Mouse (Mus musculus) right cerebral cortex, postnatal 25 days (tissue): ENCODE data around the gene Rpl35a.
"Not testable (repeated sequence)": the region's sequence is repeated elsewhere in the genome, so short reads cannot be mapped to it uniquely, and the experiment has no call there.

Experiments used
- DNase-seq: peaks from one replicate; pipeline ENCODE4 v3.0.0; 2022

The Rpl35a gene

DNA sequence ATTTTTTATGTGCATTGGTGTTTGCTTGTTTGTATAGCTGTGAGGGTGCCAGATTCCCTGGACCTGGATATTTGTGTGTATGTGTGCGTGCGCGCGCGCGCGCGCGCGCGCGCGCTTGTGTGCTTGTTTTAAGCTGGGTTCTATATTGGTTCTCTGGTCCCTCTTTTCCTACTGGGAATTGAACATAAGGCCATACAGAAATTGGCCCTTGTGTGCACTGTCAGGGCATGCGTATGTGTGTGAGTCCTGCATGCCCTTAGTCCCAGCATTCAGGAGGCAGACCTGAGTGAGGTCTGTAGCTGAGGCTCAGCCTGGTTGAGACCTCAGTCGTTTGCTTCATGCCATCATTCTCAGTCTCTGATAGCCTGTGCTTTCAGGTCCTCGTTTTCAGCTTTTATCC is 1.8 kb downstream of the Rpl35a start:
- no peak for DNase-seq

DNA sequence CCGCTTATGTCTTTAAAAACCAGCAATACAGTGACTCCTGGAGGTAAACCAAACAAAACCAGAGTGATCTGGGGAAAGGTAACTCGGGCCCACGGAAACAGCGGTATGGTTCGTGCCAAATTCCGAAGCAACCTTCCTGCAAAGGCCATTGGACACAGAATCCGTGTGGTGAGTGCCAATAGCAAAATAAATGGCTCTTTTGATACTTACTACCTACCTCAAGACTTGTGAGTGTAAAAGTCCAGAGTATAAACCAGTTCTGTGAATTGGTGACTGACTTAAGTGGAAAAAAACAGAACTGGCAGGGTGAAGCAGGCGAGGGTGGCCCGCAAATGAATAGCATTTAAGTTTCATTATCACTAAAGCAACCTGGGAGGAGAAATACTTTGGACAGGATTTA is 2.4 kb downstream of the Rpl35a start:
- not testable (repeated sequence) for DNase-seq

DNA sequence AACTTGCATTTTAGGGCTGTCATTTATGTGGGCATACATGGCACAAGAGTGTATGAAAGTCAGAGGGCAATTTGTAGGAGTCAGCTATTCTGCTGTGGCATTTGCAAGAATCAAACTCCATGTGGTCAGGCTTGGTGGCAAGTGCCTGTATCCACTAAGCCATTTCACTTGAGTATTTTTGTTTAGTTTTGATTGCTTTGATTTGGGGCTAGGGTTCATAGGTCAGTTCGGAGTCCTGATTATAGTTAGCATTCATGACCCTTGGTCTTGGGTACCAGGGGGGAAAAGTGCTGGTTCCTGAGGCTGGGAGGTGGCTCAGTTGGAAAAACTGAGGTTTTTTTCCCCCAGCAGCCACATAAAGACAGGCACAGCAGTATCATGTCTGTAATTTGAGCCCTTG is 3.2 kb downstream of the Rpl35a start:
- no peak for DNase-seq

DNA sequence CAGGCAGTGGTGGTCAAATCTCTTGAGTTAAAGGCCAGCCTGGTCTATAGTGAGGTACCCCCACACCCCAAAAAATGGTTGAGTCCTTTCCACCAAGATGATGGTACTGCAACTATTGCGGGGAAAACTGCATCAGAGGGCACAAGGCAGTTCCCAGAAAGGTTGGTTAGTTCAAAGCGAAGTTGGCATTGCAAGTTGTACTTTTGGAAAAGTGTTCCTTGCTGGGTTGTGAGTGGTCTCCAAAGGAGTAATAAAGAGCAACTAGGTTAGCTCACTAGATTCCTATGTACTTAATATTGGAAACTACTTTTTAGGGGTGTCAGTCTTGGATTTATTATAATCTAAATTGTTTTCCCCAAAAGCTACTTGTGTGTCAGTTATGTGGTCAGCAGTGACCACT is 4.7 kb downstream of the Rpl35a start:
- DNase-seq = no peak

DNA sequence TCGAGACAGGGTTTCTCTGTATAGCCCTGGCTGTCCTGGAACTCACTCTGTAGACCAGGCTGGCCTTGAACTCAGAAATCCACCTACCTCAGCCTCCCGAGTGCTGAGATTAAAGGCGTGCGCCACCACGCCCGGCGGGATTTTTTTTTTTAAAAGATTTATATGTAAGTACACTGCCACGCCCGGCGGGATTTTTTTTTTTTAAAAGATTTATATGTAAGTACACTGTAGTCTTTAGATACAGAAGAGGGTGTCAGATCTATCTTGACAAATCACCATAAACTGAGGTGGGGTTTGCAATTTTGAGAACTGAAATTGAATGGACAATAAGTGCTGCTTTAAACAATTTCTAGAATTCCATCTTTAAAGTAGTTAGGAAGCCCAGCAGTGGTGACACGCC is 5.1 kb downstream of the Rpl35a start:
- DNase-seq = no peak

DNA sequence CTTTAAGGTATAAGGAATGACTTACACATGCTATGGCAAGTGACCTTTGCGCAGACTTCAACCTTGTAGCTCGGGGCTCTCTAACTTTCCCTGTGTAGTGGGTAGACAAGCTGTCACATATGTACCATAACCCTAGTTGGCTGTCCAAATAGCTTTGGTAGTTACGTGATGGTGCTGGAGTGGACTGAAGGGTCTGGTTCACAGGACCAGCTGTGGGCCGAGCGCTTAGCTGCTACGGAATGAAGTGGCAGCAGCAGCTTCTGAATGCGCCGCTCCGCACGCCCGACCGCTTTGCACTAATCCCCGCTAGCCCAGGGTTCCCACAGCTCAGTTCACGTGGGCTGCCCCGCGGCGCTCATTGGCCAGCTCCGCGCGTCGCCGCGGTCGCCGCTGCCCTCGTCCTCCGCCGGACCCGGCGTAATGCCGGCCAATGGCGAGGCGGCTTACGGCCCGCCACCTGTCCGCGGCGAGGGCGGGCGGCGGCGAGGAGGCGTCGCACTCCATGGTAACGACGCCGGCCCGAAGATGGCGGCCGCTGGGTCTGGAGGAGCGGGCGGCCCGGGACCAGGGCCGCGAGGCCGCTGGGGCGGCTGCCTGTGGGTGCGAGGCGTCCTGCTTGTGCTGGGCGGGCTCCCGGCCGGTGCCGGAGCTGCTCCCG is 5.9 kb downstream of the Rpl35a start, which contains the start of gene Lmln:
Lmln (plus strand) TSS at position 498 of the 658 bp plus-strand sequence.
- DNase-seq = peak; percentile 92

DNA sequence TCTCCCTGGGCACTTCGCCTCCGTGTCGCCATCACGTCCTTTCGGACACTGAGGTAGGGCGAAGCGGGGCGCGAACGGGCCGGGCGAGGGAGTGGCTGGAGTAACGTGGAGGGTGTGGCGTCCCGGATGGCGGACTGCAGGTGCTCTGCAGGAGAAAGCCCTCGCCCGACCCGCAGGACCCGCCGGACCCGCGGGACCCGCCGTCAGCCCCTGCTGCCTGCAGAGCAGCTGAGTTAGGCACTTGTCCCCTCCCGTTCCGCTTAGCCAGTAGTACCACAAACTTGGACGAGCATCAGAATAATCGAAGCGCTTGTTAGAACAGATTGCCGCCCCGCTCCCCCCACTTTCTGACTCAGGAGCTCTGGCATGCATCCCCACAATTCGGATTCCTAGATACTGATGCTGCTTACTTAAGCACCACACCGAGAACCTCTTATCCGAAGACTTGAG is 6.5 kb downstream of the Rpl35a start:
- DNase-seq = peak; percentile 74

DNA sequence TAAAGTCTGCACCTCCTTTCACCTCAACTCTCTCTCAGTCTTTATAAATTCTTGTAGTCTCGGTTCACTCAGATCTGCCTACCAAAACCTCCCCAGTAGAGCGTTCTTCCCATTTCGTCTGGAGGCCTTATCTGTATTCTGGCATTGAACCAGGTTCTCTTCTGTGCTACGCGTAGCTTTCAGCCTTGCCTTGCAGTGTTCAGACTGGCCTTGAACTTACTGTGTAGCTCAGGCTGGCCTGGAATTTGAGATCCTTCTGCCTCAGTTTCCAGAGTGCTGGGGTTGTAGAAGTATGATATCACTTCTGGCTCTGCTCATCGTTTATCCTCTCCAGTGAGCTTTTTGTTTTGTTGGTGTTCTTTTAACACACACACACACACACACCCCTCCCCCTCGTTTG is 7.0 kb downstream of the Rpl35a start:
- DNase-seq = no peak

DNA sequence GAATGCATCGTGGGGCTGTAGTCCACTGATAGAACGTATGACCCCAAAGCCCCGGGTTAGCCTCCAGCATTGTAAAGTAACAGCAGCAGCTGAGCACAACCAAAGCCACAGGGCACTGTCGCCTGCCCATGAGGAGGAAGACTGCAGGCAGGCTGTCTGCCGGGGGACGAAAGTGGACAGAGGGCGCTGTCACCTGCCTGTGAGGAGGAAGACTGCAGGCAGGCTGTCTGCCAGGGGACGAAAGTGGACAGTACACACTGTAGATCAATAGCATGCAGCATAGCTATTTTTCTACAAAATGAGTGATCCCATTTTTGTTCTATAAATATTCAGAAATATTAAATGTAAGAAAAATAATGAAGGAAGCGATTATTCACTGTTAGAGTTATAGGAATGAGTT is 8.4 kb downstream of the Rpl35a start:
- DNase-seq = no peak

DNA sequence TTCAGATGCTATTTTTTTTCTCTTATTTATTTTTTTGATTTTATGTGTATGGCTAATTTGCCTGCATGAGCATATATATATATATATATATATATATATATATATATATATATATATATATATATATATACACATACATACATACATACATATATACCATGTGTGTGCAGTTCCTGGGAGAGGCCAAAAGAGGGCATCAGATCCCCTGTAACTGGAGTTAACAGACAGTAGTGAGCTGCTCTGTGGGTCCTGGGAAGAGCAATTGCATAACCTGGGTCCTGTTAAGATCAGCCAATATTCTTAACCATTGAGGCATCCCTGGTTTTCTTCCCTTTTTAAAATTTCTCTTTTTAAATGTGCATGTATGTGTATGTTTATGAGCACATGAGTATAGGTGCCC is 14.7 kb downstream of the Rpl35a start:
- DNase-seq = no peak

DNA sequence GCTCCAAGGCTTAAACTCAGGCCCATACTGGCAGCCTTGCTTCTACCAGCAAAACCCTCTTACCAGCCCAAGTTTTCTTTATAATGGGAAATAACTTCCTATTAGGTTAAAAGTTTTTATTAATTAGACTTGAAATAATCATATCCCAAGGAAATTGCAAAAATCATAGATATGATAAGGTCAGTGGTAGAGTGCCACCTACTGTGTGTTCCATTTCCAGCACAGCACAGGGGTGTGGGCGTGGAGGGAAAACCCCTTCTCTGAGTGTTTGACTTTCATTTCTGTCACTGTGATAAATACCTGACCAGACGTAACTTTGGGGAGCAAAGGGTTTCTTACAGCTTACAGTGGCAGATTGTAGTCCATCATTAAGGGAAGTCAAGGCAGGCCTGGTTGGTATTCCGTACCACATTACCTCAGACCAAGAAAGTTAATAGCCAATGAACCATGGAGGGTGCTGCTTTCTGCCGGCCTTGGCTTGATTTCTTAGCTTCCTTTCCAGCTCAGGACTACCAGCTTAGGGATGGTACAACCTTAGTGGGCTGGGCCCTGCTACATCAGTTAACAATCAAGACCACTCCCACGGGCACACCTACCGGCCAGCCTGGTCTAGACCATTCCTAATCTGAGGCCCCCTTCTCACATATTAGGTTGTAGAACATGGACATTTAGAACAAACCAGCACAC is 16.8 kb downstream of the Rpl35a start:
- no peak for DNase-seq

DNA sequence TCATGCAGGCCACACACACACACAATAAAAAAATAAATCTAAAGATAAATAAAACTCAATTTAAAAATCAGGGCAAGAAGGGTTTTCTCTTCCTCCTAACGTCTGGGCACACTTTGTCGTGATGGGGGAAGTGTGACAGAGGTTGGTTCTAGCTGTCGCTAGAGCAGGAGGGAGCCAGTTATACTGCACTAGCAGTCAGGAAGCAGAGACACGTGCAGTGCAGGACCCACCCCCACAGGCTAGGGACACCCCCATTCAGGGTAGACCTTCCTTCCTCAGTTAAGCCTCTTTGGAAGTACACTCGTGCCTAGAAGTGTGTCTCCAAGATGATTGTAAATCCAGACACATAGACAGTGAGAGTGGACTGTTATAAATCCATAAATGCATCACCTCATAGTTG is 18.7 kb downstream of the Rpl35a start:
- no peak for DNase-seq

DNA sequence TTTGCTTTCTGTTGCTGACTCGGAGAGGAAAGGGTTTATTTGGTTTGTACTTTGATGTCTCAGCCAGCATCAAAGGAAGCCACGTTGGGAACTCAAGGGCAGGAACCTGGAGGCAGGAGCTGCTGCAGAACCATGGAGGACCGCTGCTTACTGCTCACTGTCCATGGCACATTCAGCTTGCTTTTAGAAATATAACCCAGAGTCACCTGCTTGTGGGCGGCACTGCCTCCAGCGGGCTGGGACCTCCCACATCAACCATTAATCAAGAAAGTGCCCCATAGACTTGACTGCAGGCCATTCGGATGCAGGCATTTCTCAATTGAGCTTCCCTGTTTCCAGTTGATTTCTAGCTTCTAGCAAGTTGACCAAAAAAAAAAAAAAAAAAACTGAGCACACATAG is 19.8 kb downstream of the Rpl35a start:
- DNase-seq = no peak

DNA sequence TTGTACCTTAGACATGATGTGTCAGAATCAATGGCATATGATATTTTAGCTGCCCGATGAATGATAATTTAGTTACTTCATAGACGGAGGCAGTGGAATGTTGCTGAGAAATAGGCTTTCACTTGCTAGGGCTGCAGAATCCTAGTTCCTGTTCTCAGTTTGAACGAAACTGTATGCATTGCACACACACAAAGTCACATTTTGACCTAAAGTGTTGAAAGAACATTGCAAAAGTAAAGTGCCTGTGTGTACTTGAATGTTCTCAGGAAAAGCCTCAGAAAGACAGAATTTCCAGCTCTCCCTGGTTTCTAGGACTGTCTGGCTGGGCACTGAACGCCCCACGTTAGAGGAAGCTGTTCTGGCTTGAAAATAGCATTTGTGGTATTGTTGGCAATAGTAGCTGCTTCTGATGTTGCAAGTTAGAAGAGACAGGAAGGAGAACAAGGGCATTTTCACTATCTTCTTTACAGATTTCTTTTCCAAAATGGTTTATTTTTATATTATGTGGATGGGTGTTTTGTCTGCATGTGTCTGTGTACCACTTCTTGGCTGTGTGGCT is 20.9 kb downstream of the Rpl35a start:
- no peak for DNase-seq

DNA sequence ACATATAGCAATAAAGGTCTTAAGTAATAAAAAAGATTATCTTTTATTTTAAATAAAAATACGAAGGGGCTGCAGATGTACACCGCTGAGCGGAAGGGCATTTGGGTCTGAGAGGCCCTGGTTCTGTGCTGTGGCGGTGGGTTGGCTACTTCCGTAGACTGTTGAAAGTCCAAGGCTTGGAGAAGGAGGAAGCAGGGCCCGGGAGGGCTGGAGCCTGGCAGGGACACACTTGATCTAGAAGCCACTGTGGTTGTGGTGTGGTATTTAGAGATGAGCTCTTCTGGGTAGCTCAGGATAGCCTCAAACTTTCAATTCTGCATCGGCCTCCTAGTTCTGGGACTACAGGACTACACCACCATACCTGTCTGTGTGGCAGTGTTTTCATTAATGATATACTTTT is 23.8 kb downstream of the Rpl35a start:
- no peak for DNase-seq

DNA sequence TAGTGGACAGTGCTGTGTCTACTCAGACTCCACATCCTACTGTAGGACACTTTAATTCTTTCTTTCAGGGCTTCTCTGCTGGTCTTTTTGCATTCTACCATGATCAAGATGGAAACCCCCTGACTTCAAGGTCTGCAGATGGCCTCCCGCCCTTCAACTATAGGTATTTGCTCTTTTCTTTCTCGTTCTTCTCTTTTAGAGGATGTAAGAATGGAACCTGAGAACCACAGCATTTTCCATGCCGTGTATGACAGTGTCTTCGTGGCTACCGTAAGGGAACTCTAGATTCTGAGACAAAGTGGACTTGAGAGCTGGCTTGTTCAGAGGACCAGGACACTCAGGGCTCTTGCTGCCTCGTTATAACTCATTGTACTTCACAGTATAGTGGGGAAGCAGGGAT is 26.7 kb downstream of the Rpl35a start:
- no peak for DNase-seq

DNA sequence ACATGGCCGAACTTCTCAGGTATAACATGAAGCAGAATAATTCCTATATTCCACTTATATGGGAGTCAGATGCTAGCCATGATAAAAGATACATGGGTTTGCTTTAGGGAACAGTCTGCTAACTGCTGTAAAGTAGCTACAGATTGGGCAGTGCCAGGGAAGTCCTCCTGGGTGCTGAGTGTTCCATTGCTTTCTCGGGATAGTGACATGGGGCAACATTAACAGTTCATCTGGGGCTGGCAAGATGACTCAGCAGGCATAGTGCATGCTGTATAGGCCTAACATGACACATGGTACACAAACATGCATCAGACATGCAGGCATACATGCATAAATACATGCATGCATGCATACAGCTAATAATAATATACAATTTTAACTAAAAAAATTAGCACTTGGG is 27.7 kb downstream of the Rpl35a start:
- DNase-seq = no peak

DNA sequence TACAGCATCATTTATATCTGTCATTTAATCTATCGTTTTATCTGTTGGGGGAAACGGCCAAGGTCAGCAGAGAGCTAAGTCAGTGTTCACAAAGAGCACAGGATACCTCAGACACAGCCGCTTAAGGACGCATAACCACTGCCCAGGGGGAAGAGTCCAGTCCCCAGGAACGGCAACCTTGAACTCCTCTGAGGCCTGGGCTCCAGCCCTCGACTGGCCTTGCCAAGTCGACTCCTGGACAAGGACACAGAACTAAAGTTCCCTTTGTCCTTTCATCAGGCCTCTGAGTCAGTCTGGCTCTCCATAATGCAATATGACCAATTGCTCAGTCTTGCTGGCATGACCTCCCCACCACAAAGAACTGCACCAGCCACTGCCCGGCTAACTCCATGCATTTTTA is 29.4 kb downstream of the Rpl35a start:
- no peak for DNase-seq
